Mouse (Mus musculus): ENCODE results near the gene Slfn2.

DNA sequence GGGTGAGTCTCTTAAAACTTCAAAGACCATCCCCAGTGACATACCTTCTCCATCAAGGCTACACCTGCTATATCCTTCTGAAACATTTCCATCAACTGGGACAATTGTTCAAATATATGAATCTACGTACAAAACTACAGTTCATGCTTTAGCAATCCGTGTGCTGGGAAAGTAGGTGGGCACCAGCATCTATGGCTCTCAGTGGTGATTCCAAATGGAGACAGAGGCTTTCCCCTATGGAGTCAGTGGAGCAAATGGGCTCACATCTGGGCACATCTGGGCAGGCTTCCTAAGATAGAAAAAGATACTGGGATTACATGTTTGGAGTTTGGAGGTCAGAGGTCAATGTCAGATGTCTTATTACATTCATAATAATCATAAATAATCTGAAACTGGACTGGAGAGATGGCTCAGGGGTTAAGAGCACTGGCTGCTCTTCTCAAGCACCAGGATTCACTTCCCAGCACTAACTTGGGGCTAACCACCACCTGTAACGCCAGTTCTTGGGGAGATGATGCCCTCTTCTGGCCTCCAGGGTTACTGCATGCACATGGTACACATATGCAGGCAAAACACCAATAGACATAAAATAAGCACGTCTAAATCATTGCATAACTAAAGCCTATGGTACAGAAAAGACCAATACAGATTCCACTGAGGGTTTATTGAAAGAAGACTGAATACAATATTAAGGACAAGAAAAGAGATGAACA is 3.2 kb downstream of the Slfn2 start:
- TF ChIP-seq POLR2A (IDR thresholded peaks at IDR 0.05; ENCODE audit: insufficient read depth, low read length) (no peak), CTCF (IDR thresholded peaks at IDR 0.05; ENCODE audit: low read depth, low read length) (peak; percentile 63), EP300 (IDR thresholded peaks at IDR 0.05; ENCODE audit: insufficient read depth, low read depth, low read length) (no peak)
